Mouse (Mus musculus) CH12.LX (cell line): ENCODE measurements around the gene 1700030K09Rik. TPM values are rescaled to one million over a fixed set of nuclear protein-coding genes. Genes with fewer than 3 reads are reported as not detected.

Experiments used
- DNase-seq: peaks from one replicate; pipeline ENCODE4 v3.0.0-alpha.2; 2013; ENCODE audit errors: extremely low read depth
- H3K27ac ChIP-seq: 2 replicates; pipeline ENCODE4 v1.5.1; 2012; ENCODE audit warnings: low read depth, mild to moderate bottlenecking, control low read depth, moderate library complexity; ENCODE audit not compliant: insufficient read depth
- H3K27me3 ChIP-seq: replicated peaks from 2 replicates; pipeline ENCODE3; 2012; ENCODE audit warnings: inconsistent platforms
- H3K36me3 ChIP-seq, 2 experiments: replicated peaks in 1 of 2; 2 replicates each; pipeline versions ENCODE3 to v1.6.1; 2012; ENCODE audit warnings: inconsistent platforms in 1 of 2, low read length in 1 of 2, mild to moderate bottlenecking in 1 of 2, mixed read lengths in 1 of 2, moderate library complexity in 1 of 2; ENCODE audit not compliant: control insufficient read depth in 1 of 2, insufficient read depth in 1 of 2
- H3K4me1 ChIP-seq, 2 experiments: 2 replicates each; pipeline ENCODE4 v1.6.1; 2012; ENCODE audit warnings: inconsistent platforms in 1 of 2, moderate library complexity in 1 of 2; ENCODE audit not compliant: insufficient read depth in 2 of 2, control insufficient read depth in 1 of 2
- H3K4me2 ChIP-seq: 2 replicates; pipeline ENCODE4 v1.6.1; 2012; ENCODE audit warnings: low read depth, mild to moderate bottlenecking, control low read depth; ENCODE audit not compliant: poor library complexity, insufficient read depth, severe bottlenecking
- H3K4me3 ChIP-seq, 3 experiments: fragments of 150-350 bp in 1 of 3; sonication (generic) in 1 of 3; replicated peaks in 1 of 3; 2 replicates each; pipeline versions ENCODE3 to v1.5.1; 2011 to 2012; ENCODE audit warnings: low read depth in 2 of 3, low read length in 2 of 3, mild to moderate bottlenecking in 2 of 3, moderate library complexity in 2 of 3, control low read depth in 1 of 3, improper control_type of control experiment in 1 of 3, inconsistent platforms in 1 of 3, mixed read lengths in 1 of 3; ENCODE audit not compliant: poor library complexity in 1 of 3
- H3K79me2 ChIP-seq: replicated peaks from 2 replicates; pipeline ENCODE4 v1.6.1; 2012; ENCODE audit warnings: mild to moderate bottlenecking, moderate library complexity; ENCODE audit not compliant: control insufficient read depth, poor library complexity, insufficient read depth, severe bottlenecking; ENCODE audit errors: extremely low read depth
- H3K9ac ChIP-seq: 2 replicates; pipeline ENCODE4 v1.6.1; 2012; ENCODE audit warnings: low read depth, mild to moderate bottlenecking, control low read depth, moderate library complexity; ENCODE audit not compliant: insufficient read depth
- H3K9me3 ChIP-seq: replicated peaks from 2 replicates; pipeline ENCODE3; 2012; ENCODE audit warnings: low read length, inconsistent platforms, mixed read lengths
- BHLHE40 ChIP-seq: IDR thresholded peaks from 2 replicates; pipeline ENCODE4 v1.6.1; 2011; ENCODE audit warnings: mild to moderate bottlenecking, low read depth, low read length, improper control_type of control experiment
- CHD1 ChIP-seq: IDR thresholded peaks from 2 replicates; pipeline ENCODE4 v1.6.1; 2012; ENCODE audit warnings: low read depth, low read length, improper control_type of control experiment, inconsistent platforms
- CHD2 ChIP-seq: IDR thresholded peaks from 2 replicates; pipeline ENCODE4 v1.6.1; 2011; ENCODE audit warnings: low read length, improper control_type of control experiment
- CTCF ChIP-seq, 2 experiments: IDR thresholded peaks in 1 of 2; conservative IDR thresholded peaks in 1 of 2; 2 replicates each; pipeline ENCODE4 v1.5.1; 2011 to 2012; ENCODE audit warnings: low read depth in 2 of 2, low read length in 2 of 2, improper control_type of control experiment in 1 of 2, inconsistent platforms in 1 of 2, mild to moderate bottlenecking in 1 of 2, moderate library complexity in 1 of 2
- ETS1 ChIP-seq: conservative IDR thresholded peaks from 2 replicates; pipeline ENCODE4 v1.6.1; 2012; ENCODE audit warnings: low read depth, mild to moderate bottlenecking, inconsistent platforms, low read length, improper control_type of control experiment, moderate library complexity
- HCFC1 ChIP-seq: IDR thresholded peaks from 2 replicates; pipeline ENCODE4 v1.6.1; 2012; ENCODE audit warnings: low read depth, mild to moderate bottlenecking, inconsistent platforms, low read length, improper control_type of control experiment
- IRF4 ChIP-seq: IDR thresholded peaks from 2 replicates; pipeline ENCODE4 v1.6.1; 2014; ENCODE audit warnings: low read depth, mild to moderate bottlenecking, inconsistent platforms, low read length, improper control_type of control experiment
- JUN ChIP-seq: IDR thresholded peaks from 2 replicates; pipeline ENCODE4 v1.6.1; 2011; ENCODE audit warnings: low read depth, mild to moderate bottlenecking, low read length, improper control_type of control experiment, moderate library complexity; ENCODE audit not compliant: insufficient read depth
- MEF2A ChIP-seq: IDR thresholded peaks from 2 replicates; pipeline ENCODE4 v1.6.1; 2014; ENCODE audit warnings: low read depth, mild to moderate bottlenecking, inconsistent platforms, low read length, improper control_type of control experiment, borderline replicate concordance
- MXI1 ChIP-seq: IDR thresholded peaks from 2 replicates; pipeline ENCODE4 v1.6.1; 2011; ENCODE audit warnings: mild to moderate bottlenecking, low read depth, low read length, improper control_type of control experiment
- MYC ChIP-seq: IDR thresholded peaks from 2 replicates; pipeline ENCODE4 v1.6.1; 2011; ENCODE audit warnings: low read depth, mild to moderate bottlenecking, improper control_type of control experiment, low read length
- NELFE ChIP-seq: IDR thresholded peaks from 2 replicates; pipeline ENCODE4 v1.6.1; 2011; ENCODE audit warnings: low read depth, low read length, improper control_type of control experiment
- NRF1 ChIP-seq: IDR thresholded peaks from 2 replicates; pipeline ENCODE4 v1.6.1; 2014; ENCODE audit warnings: low read depth, mild to moderate bottlenecking, inconsistent platforms, low read length, improper control_type of control experiment, moderate library complexity
- PAX5 ChIP-seq: IDR thresholded peaks from 2 replicates; pipeline ENCODE4 v1.6.1; 2012; ENCODE audit warnings: low read length, inconsistent platforms, mixed read lengths
- POLR2A ChIP-seq: IDR thresholded peaks from 2 replicates; pipeline ENCODE4 v1.6.1; 2011; ENCODE audit warnings: low read depth, mild to moderate bottlenecking, improper control_type of control experiment, low read length
- POLR2AphosphoS2 ChIP-seq: IDR thresholded peaks from 2 replicates; pipeline ENCODE4 v1.6.1; 2011; ENCODE audit warnings: low read depth, low read length, improper control_type of control experiment
- RAD21 ChIP-seq: IDR thresholded peaks from 2 replicates; pipeline ENCODE4 v1.6.1; 2011; ENCODE audit warnings: low read depth, mild to moderate bottlenecking, low read length, improper control_type of control experiment, moderate library complexity
- RCOR1 ChIP-seq: conservative IDR thresholded peaks from 2 replicates; pipeline ENCODE4 v1.6.1; 2012; ENCODE audit warnings: low read depth, mild to moderate bottlenecking, inconsistent platforms, low read length, improper control_type of control experiment
- SMC3 ChIP-seq: IDR thresholded peaks from 2 replicates; pipeline ENCODE4 v1.6.1; 2011; ENCODE audit warnings: low read depth, low read length, improper control_type of control experiment
- TBP ChIP-seq: conservative IDR thresholded peaks from 2 replicates; pipeline ENCODE4 v1.6.1; 2011; ENCODE audit warnings: low read depth, low read length, improper control_type of control experiment
- TCF12 ChIP-seq: IDR thresholded peaks from 2 replicates; pipeline ENCODE4 v1.6.1; 2014; ENCODE audit warnings: low read depth, mild to moderate bottlenecking, inconsistent platforms, low read length, improper control_type of control experiment
- UBTF ChIP-seq: IDR thresholded peaks from 2 replicates; pipeline ENCODE4 v1.6.1; 2012; ENCODE audit warnings: low read depth, mild to moderate bottlenecking, inconsistent platforms, low read length, improper control_type of control experiment, moderate library complexity
- USF1 ChIP-seq: IDR thresholded peaks from 2 replicates; pipeline ENCODE4 v1.6.1; 2014; ENCODE audit warnings: low read depth, mild to moderate bottlenecking, inconsistent platforms, low read length, improper control_type of control experiment
- USF2 ChIP-seq: conservative IDR thresholded peaks from 2 replicates; pipeline ENCODE4 v1.6.1; 2011; ENCODE audit warnings: low read depth, low read length, improper control_type of control experiment
- ZC3H11A ChIP-seq: IDR thresholded peaks from 2 replicates; pipeline ENCODE4 v1.6.1; 2012; ENCODE audit warnings: low read depth, mild to moderate bottlenecking, inconsistent platforms, low read length, improper control_type of control experiment
- ZNF384 ChIP-seq: IDR thresholded peaks from 2 replicates; pipeline ENCODE4 v1.6.1; 2012; ENCODE audit warnings: low read depth, low read length, improper control_type of control experiment, inconsistent platforms
- dilution Hi-C: fragments of 300-500 bp; cut with MboI; formaldehyde crosslinking; loops from 2 replicates; pipeline ENCODE4 v1.14.3; 2020; ENCODE audit warnings: low sequenced_read_pairs; ENCODE audit not compliant: extremely low pct_unique_long_range_greater_than_20kb, extremely low pct_ligation_motif_present
- in situ Hi-C: fragments of 300-500 bp; cut with MboI; formaldehyde crosslinking; loops from 3 replicates; pipeline ENCODE4 v1.14.3; 2019; ENCODE audit warnings: low sequenced_read_pairs, low pct_ligation_motif_present, low pct_unique_long_range_greater_than_20kb, mixed read lengths
- polyA plus RNA-seq: library from polyadenylated mRNA; unstranded; fragments of >175 nt; gene quantifications from 2 replicates; pipeline ENCODE4 v1.2.1, GENCODE M21; 2012; ENCODE audit warnings: low read depth; ENCODE audit not compliant: insufficient read length
- total RNA-seq, 2 experiments: library from RNA; depleted of rRNA; stranded (reverse); fragments of 300-350 nt in 1 of 2; fragments of >200 nt in 1 of 2; gene quantifications; 2 replicates each; pipeline ENCODE4 v1.2.3; 2012 to 2014

Gene 1700030K09Rik
- total and polyA plus RNA-seq, 3 experiments = 9.8 to 13.1 (median 12.6) TPM

DNA sequence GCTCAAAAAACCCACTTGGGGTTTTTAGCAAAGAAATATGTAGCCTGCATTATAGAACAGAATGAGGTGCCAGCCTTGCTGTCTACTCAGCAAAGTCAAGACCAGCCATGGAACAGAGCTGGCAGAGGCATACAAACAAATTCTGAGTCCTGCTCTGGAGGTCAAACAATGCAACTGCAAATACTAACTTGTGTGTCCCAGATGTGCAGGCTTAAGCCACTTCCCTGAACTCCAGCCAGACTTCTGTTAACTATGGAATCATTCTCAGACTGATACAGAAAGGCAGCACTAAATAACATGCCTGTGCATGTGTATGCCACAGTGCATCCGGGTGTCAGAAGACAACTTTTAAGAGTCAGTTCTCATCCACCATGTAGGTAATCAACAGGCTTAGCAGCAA lies 35.8 kb upstream of the 1700030K09Rik start:
- H3K36me3 ChIP-seq = peaks cover 0 to 30% of the 10 kb centered on the region in 2 experiments
- in situ Hi-C loops = no loop called here
- H3K9ac ChIP-seq = no peak overlapping the region
- DNase-seq = no peak
- peaks cover 22 to 67% of the 10 kb centered on the region in 2 experiments for H3K4me1 ChIP-seq
- H3K27ac ChIP-seq = no peak overlapping the region
- no peak overlapping the region for H3K4me2 ChIP-seq
- dilution Hi-C loops = no loop called here
- no peaks in the 10 kb centered on the region for H3K27me3 ChIP-seq
- H3K9me3 ChIP-seq = no peaks in the 10 kb centered on the region
- TF ChIP-seq USF2 = no peak
- no peak for TF ChIP-seq POLR2AphosphoS2
- no peak for TF ChIP-seq PAX5
- TF ChIP-seq MEF2A = no peak
- TF ChIP-seq NRF1 = no peak
- TF ChIP-seq CHD1 = no peak
- TF ChIP-seq MXI1 = no peak
- no peak for TF ChIP-seq USF1
- TF ChIP-seq RAD21 = no peak
- TF ChIP-seq SMC3 = no peak
- no peak for TF ChIP-seq HCFC1
- no peak for TF ChIP-seq CTCF (conservative IDR thresholded peaks at IDR 0.05 in 1 of 2, IDR thresholded peaks at IDR 0.05 in 1 of 2; ENCODE audit: low read depth in 2 of 2, low read length in 2 of 2)
- H3K79me2 ChIP-seq = peaks cover 45% of the 10 kb centered on the region
- H3K4me3 ChIP-seq = no peak overlapping the region

DNA sequence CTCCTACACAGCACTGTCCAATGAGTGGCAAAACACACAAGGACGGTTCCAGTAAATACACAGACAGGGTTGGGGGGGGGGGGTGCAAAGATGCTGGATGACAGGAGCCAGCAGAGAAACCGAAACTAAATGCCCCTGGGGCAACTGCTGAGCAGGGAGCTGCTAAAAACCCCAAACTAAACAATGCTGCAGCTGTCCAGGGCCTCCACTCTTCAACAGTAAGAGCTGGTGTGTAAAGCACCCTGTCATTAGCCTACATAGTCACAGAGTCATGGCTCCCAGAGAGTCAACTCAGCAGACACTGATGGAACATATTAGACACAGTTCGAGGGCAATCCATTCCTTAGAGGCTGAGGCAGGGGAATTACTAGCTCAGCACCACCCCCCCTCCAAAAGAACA lies 34.2 kb upstream of the 1700030K09Rik start:
- Histone ChIP-seq H3K27ac (peak overlapping the region; percentile 27), H3K4me1 (peaks cover 25 to 66% of the 10 kb centered on the region in 2 experiments), H3K79me2 (peaks cover 49% of the 10 kb centered on the region), H3K36me3 (peaks cover 0 to 33% of the 10 kb centered on the region in 2 experiments), H3K27me3 (no peaks in the 10 kb centered on the region), H3K4me2 (peak overlapping the region; percentile 24; the same call in 1 of the 2 replicates), H3K9ac (no peak overlapping the region), H3K9me3 (no peaks in the 10 kb centered on the region), H3K4me3 (no peak overlapping the region)
- TF ChIP-seq POLR2A = no peak
- no peak for TF ChIP-seq NELFE
- TF ChIP-seq BHLHE40 = no peak
- TF ChIP-seq ZC3H11A = no peak
- peak; percentile 53; the same call in 1 of the 2 replicates for TF ChIP-seq TCF12
- TF ChIP-seq TBP = no peak
- no peak for TF ChIP-seq MYC
- no peak for TF ChIP-seq CHD2
- no peak for TF ChIP-seq NRF1
- TF ChIP-seq RAD21 = no peak
- TF ChIP-seq RCOR1 = no peak
- TF ChIP-seq USF2 = no peak
- TF ChIP-seq HCFC1 = no peak
- TF ChIP-seq JUN = no peak
- no peak for TF ChIP-seq CTCF (conservative IDR thresholded peaks at IDR 0.05 in 1 of 2, IDR thresholded peaks at IDR 0.05 in 1 of 2; ENCODE audit: low read depth in 2 of 2, low read length in 2 of 2)
- TF ChIP-seq IRF4 = peak; percentile 82
- no peak for TF ChIP-seq MEF2A
- TF ChIP-seq UBTF = no peak
- no peak for TF ChIP-seq CHD1
- no peak for TF ChIP-seq ZNF384
- TF ChIP-seq ETS1 = peak; percentile 79
- peak; percentile 76 for DNase-seq
- dilution Hi-C loops = no loop called here
- in situ Hi-C loops = no loop called here
